Mouse (Mus musculus) CH12.LX (cell line): Measurements from ENCODE around the gene Rab10. TPM values are rescaled to one million over a fixed set of nuclear protein-coding genes. Genes with fewer than 3 reads are reported as not detected.
A peak's percentile ranks its signal among the peaks of the same experiment; 100 is the strongest.

Experiments
- DNase-seq: peaks from one replicate; pipeline ENCODE4 v3.0.0-alpha.2; 2013; ENCODE audit errors: extremely low read depth
- H3K27ac ChIP-seq: 2 replicates; pipeline ENCODE4 v1.5.1; 2012; ENCODE audit warnings: low read depth, mild to moderate bottlenecking, control low read depth, moderate library complexity; ENCODE audit not compliant: insufficient read depth
- H3K27me3 ChIP-seq: replicated peaks from 2 replicates; pipeline ENCODE3; 2012; ENCODE audit warnings: inconsistent platforms
- H3K36me3 ChIP-seq, 2 experiments: replicated peaks in 1 of 2; 2 replicates each; pipeline versions ENCODE3 to v1.6.1; 2012; ENCODE audit warnings: inconsistent platforms in 1 of 2, low read length in 1 of 2, mild to moderate bottlenecking in 1 of 2, mixed read lengths in 1 of 2, moderate library complexity in 1 of 2; ENCODE audit not compliant: control insufficient read depth in 1 of 2, insufficient read depth in 1 of 2
- H3K4me1 ChIP-seq, 2 experiments: 2 replicates each; pipeline ENCODE4 v1.6.1; 2012; ENCODE audit warnings: inconsistent platforms in 1 of 2, moderate library complexity in 1 of 2; ENCODE audit not compliant: insufficient read depth in 2 of 2, control insufficient read depth in 1 of 2
- H3K4me2 ChIP-seq: 2 replicates; pipeline ENCODE4 v1.6.1; 2012; ENCODE audit warnings: low read depth, mild to moderate bottlenecking, control low read depth; ENCODE audit not compliant: poor library complexity, insufficient read depth, severe bottlenecking
- H3K4me3 ChIP-seq, 3 experiments: fragments of 150-350 bp in 1 of 3; sonication (generic) in 1 of 3; replicated peaks in 1 of 3; 2 replicates each; pipeline versions ENCODE3 to v1.5.1; 2011 to 2012; ENCODE audit warnings: low read depth in 2 of 3, low read length in 2 of 3, mild to moderate bottlenecking in 2 of 3, moderate library complexity in 2 of 3, control low read depth in 1 of 3, improper control_type of control experiment in 1 of 3, inconsistent platforms in 1 of 3, mixed read lengths in 1 of 3; ENCODE audit not compliant: poor library complexity in 1 of 3
- H3K79me2 ChIP-seq: replicated peaks from 2 replicates; pipeline ENCODE4 v1.6.1; 2012; ENCODE audit warnings: mild to moderate bottlenecking, moderate library complexity; ENCODE audit not compliant: control insufficient read depth, poor library complexity, insufficient read depth, severe bottlenecking; ENCODE audit errors: extremely low read depth
- H3K9ac ChIP-seq: 2 replicates; pipeline ENCODE4 v1.6.1; 2012; ENCODE audit warnings: low read depth, mild to moderate bottlenecking, control low read depth, moderate library complexity; ENCODE audit not compliant: insufficient read depth
- H3K9me3 ChIP-seq: replicated peaks from 2 replicates; pipeline ENCODE3; 2012; ENCODE audit warnings: low read length, inconsistent platforms, mixed read lengths
- BHLHE40 ChIP-seq: IDR thresholded peaks from 2 replicates; pipeline ENCODE4 v1.6.1; 2011; ENCODE audit warnings: mild to moderate bottlenecking, low read depth, low read length, improper control_type of control experiment
- CHD2 ChIP-seq: IDR thresholded peaks from 2 replicates; pipeline ENCODE4 v1.6.1; 2011; ENCODE audit warnings: low read length, improper control_type of control experiment
- CTCF ChIP-seq, 2 experiments: IDR thresholded peaks in 1 of 2; conservative IDR thresholded peaks in 1 of 2; 2 replicates each; pipeline ENCODE4 v1.5.1; 2011 to 2012; ENCODE audit warnings: low read depth in 2 of 2, low read length in 2 of 2, improper control_type of control experiment in 1 of 2, inconsistent platforms in 1 of 2, mild to moderate bottlenecking in 1 of 2, moderate library complexity in 1 of 2
- E2F4 ChIP-seq: IDR thresholded peaks from 2 replicates; pipeline ENCODE4 v1.6.1; 2011; ENCODE audit warnings: low read depth, low read length, improper control_type of control experiment; ENCODE audit not compliant: insufficient replicate concordance
- ELF1 ChIP-seq: IDR thresholded peaks from 2 replicates; pipeline ENCODE4 v1.6.1; 2014; ENCODE audit warnings: low read depth, mild to moderate bottlenecking, inconsistent platforms, low read length, improper control_type of control experiment
- EP300 ChIP-seq: IDR thresholded peaks from 2 replicates; pipeline ENCODE4 v1.6.1; 2011; ENCODE audit warnings: low read length, improper control_type of control experiment
- GABPA ChIP-seq: IDR thresholded peaks from 2 replicates; pipeline ENCODE4 v1.6.1; 2012; ENCODE audit warnings: low read depth, low read length, improper control_type of control experiment, inconsistent platforms; ENCODE audit not compliant: insufficient replicate concordance
- HCFC1 ChIP-seq: IDR thresholded peaks from 2 replicates; pipeline ENCODE4 v1.6.1; 2012; ENCODE audit warnings: low read depth, mild to moderate bottlenecking, inconsistent platforms, low read length, improper control_type of control experiment
- IRF4 ChIP-seq: IDR thresholded peaks from 2 replicates; pipeline ENCODE4 v1.6.1; 2014; ENCODE audit warnings: low read depth, mild to moderate bottlenecking, inconsistent platforms, low read length, improper control_type of control experiment
- JUN ChIP-seq: IDR thresholded peaks from 2 replicates; pipeline ENCODE4 v1.6.1; 2011; ENCODE audit warnings: low read depth, mild to moderate bottlenecking, low read length, improper control_type of control experiment, moderate library complexity; ENCODE audit not compliant: insufficient read depth
- JUND ChIP-seq: conservative IDR thresholded peaks from 2 replicates; pipeline ENCODE4 v1.6.1; 2011; ENCODE audit warnings: low read depth, low read length, improper control_type of control experiment
- KAT2A ChIP-seq: IDR thresholded peaks from 2 replicates; pipeline ENCODE4 v1.6.1; 2012; ENCODE audit warnings: low read length, improper control_type of control experiment, inconsistent platforms; ENCODE audit not compliant: insufficient replicate concordance
- MAX ChIP-seq: IDR thresholded peaks from 2 replicates; pipeline ENCODE4 v1.6.1; 2011; ENCODE audit warnings: low read length, improper control_type of control experiment
- MAZ ChIP-seq: IDR thresholded peaks from 2 replicates; pipeline ENCODE4 v1.6.1; 2012; ENCODE audit warnings: low read depth, mild to moderate bottlenecking, inconsistent platforms, low read length, improper control_type of control experiment, moderate library complexity
- MYC ChIP-seq: IDR thresholded peaks from 2 replicates; pipeline ENCODE4 v1.6.1; 2011; ENCODE audit warnings: low read depth, mild to moderate bottlenecking, improper control_type of control experiment, low read length
- NELFE ChIP-seq: IDR thresholded peaks from 2 replicates; pipeline ENCODE4 v1.6.1; 2011; ENCODE audit warnings: low read depth, low read length, improper control_type of control experiment
- NRF1 ChIP-seq: IDR thresholded peaks from 2 replicates; pipeline ENCODE4 v1.6.1; 2014; ENCODE audit warnings: low read depth, mild to moderate bottlenecking, inconsistent platforms, low read length, improper control_type of control experiment, moderate library complexity
- POLR2A ChIP-seq: IDR thresholded peaks from 2 replicates; pipeline ENCODE4 v1.6.1; 2011; ENCODE audit warnings: low read depth, mild to moderate bottlenecking, improper control_type of control experiment, low read length
- POLR2AphosphoS2 ChIP-seq: IDR thresholded peaks from 2 replicates; pipeline ENCODE4 v1.6.1; 2011; ENCODE audit warnings: low read depth, low read length, improper control_type of control experiment
- RAD21 ChIP-seq: IDR thresholded peaks from 2 replicates; pipeline ENCODE4 v1.6.1; 2011; ENCODE audit warnings: low read depth, mild to moderate bottlenecking, low read length, improper control_type of control experiment, moderate library complexity
- RCOR1 ChIP-seq: conservative IDR thresholded peaks from 2 replicates; pipeline ENCODE4 v1.6.1; 2012; ENCODE audit warnings: low read depth, mild to moderate bottlenecking, inconsistent platforms, low read length, improper control_type of control experiment
- UBTF ChIP-seq: IDR thresholded peaks from 2 replicates; pipeline ENCODE4 v1.6.1; 2012; ENCODE audit warnings: low read depth, mild to moderate bottlenecking, inconsistent platforms, low read length, improper control_type of control experiment, moderate library complexity
- USF1 ChIP-seq: IDR thresholded peaks from 2 replicates; pipeline ENCODE4 v1.6.1; 2014; ENCODE audit warnings: low read depth, mild to moderate bottlenecking, inconsistent platforms, low read length, improper control_type of control experiment
- ZMIZ1 ChIP-seq: IDR thresholded peaks from 2 replicates; pipeline ENCODE4 v1.6.1; 2012; ENCODE audit warnings: low read depth, mild to moderate bottlenecking, inconsistent platforms, low read length, improper control_type of control experiment
- ZNF384 ChIP-seq: IDR thresholded peaks from 2 replicates; pipeline ENCODE4 v1.6.1; 2012; ENCODE audit warnings: low read depth, low read length, improper control_type of control experiment, inconsistent platforms
- dilution Hi-C: fragments of 300-500 bp; cut with MboI; formaldehyde crosslinking; loops from 2 replicates; pipeline ENCODE4 v1.14.3; 2020; ENCODE audit warnings: low sequenced_read_pairs; ENCODE audit not compliant: extremely low pct_unique_long_range_greater_than_20kb, extremely low pct_ligation_motif_present
- in situ Hi-C: fragments of 300-500 bp; cut with MboI; formaldehyde crosslinking; loops from 3 replicates; pipeline ENCODE4 v1.14.3; 2019; ENCODE audit warnings: low sequenced_read_pairs, low pct_ligation_motif_present, low pct_unique_long_range_greater_than_20kb, mixed read lengths
- polyA plus RNA-seq: library from polyadenylated mRNA; unstranded; fragments of >175 nt; gene quantifications from 2 replicates; pipeline ENCODE4 v1.2.1, GENCODE M21; 2012; ENCODE audit warnings: low read depth; ENCODE audit not compliant: insufficient read length
- total RNA-seq, 2 experiments: library from RNA; depleted of rRNA; stranded (reverse); fragments of 300-350 nt in 1 of 2; fragments of >200 nt in 1 of 2; gene quantifications; 2 replicates each; pipeline ENCODE4 v1.2.3; 2012 to 2014

Rab10 gene
- total and polyA plus RNA-seq, 3 experiments: 60.1 to 111 (median 91.8) TPM

DNA sequence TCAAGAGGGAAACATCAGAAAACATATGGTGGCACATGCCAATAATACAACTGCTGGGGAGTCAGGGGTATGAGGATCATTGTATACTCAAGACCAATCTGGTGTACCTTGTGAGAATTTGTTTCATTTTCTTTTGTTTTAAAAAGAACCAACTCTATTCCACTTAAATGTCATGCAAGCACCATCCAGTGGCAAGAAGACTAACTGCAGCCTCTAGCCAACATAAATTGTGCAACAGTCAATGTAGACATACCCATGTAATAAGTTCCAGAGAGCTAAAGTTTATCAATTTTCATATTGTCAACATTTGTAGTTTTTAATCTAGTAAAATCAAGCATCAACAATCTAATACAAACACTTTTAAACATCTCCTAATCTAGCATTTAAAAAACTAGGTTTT is 39.0 kb downstream of the Rab10 start:
- in situ Hi-C loops: no loop called here
- no peaks in the 10 kb centered on the region for H3K27me3 ChIP-seq
- H3K4me1 ChIP-seq: 0 out of 4 replicates have a peak, but pooled peaks cover 0 to 2% of the 10 kb centered on the region in 2 experiments
- H3K9ac ChIP-seq: no peak overlapping the region
- TF ChIP-seq CTCF (conservative IDR thresholded peaks at IDR 0.05 in 1 of 2, IDR thresholded peaks at IDR 0.05 in 1 of 2; ENCODE audit: low read depth in 2 of 2, low read length in 2 of 2): 0 out of 4 replicates have a peak, but pooled peaks of 1 of the 2 experiments have one; percentile 6
- no peak for TF ChIP-seq RCOR1
- dilution Hi-C loops: no loop called here
- H3K36me3 ChIP-seq: peaks cover 0 to 28% of the 10 kb centered on the region in 2 experiments
- H3K79me2 ChIP-seq: peaks cover 61% of the 10 kb centered on the region
- H3K9me3 ChIP-seq: peaks cover 3% of the 10 kb centered on the region
- no peak overlapping the region for H3K4me2 ChIP-seq
- DNase-seq: no peak
- no peak overlapping the region for H3K27ac ChIP-seq
- H3K4me3 ChIP-seq: no peak overlapping the region

GRCm38 (mm10) chr12:3267397-3267796 is 42.4 kb downstream of the Rab10 start:
- peaks cover 64% of the 10 kb centered on the region for H3K79me2 ChIP-seq

GRCm38 (mm10) chr12:3265188-3265587 is 44.6 kb downstream of the Rab10 start:
- no peak overlapping the region for H3K4me3 ChIP-seq
- H3K4me1 ChIP-seq: peaks cover 0 to 7% of the 10 kb centered on the region in 2 experiments; a peak in 2 of 4 replicates
- no peaks in the 10 kb centered on the region for H3K27me3 ChIP-seq
- H3K36me3 ChIP-seq: peaks cover 19 to 47% of the 10 kb centered on the region in 2 experiments
- peaks cover 53% of the 10 kb centered on the region for H3K79me2 ChIP-seq
- H3K9me3 ChIP-seq: no peaks in the 10 kb centered on the region
- TF ChIP-seq ZNF384: no peak
- no peak for TF ChIP-seq POLR2A
- TF ChIP-seq NELFE: no peak
- TF ChIP-seq GABPA: no peak
- no peak for TF ChIP-seq ELF1
- no peak for TF ChIP-seq UBTF
- TF ChIP-seq HCFC1: no peak
- TF ChIP-seq JUND: no peak
- TF ChIP-seq POLR2AphosphoS2: no peak
- no peak for TF ChIP-seq USF1
- TF ChIP-seq E2F4: no peak
- TF ChIP-seq CTCF (conservative IDR thresholded peaks at IDR 0.05 in 1 of 2, IDR thresholded peaks at IDR 0.05 in 1 of 2; ENCODE audit: low read depth in 2 of 2, low read length in 2 of 2): no peak
- TF ChIP-seq RAD21: no peak
- no peak for TF ChIP-seq RCOR1
- no peak for TF ChIP-seq NRF1
- dilution Hi-C loops: no loop called here
- no peak overlapping the region for H3K27ac ChIP-seq
- H3K9ac ChIP-seq: no peak overlapping the region
- DNase-seq: no peak
- in situ Hi-C loops: no loop called here
- H3K4me2 ChIP-seq: no peak overlapping the region

More at GRCm38 (mm10) chr12:3267397-3267796, 42.4 kb downstream of the Rab10 start:
- no peak overlapping the region for H3K9ac ChIP-seq
- no peak overlapping the region for H3K4me2 ChIP-seq
- peaks cover 3% of the 10 kb centered on the region for H3K9me3 ChIP-seq
- H3K36me3 ChIP-seq: peaks cover 8 to 42% of the 10 kb centered on the region in 2 experiments
- H3K4me3 ChIP-seq: no peak overlapping the region
- DNase-seq: no peak
- no peak overlapping the region for H3K27ac ChIP-seq
- in situ Hi-C loops: no loop called here
- TF ChIP-seq HCFC1: no peak
- TF ChIP-seq MAX: no peak
- no peak for TF ChIP-seq MAZ
- TF ChIP-seq NRF1: no peak
- TF ChIP-seq RAD21: no peak
- TF ChIP-seq UBTF: no peak
- no peak for TF ChIP-seq ZMIZ1
- no peak for TF ChIP-seq MYC
- no peak for TF ChIP-seq EP300
- no peak for TF ChIP-seq KAT2A
- TF ChIP-seq E2F4: no peak
- TF ChIP-seq JUN: no peak
- no peak for TF ChIP-seq IRF4
- TF ChIP-seq CHD2: no peak
- no peak for TF ChIP-seq USF1
- no peak for TF ChIP-seq ELF1
- TF ChIP-seq POLR2A: no peak
- no peak for TF ChIP-seq BHLHE40
- TF ChIP-seq POLR2AphosphoS2: no peak
- no peaks in the 10 kb centered on the region for H3K27me3 ChIP-seq
- peaks cover 0 to 7% of the 10 kb centered on the region in 2 experiments; a peak in 2 of 4 replicates for H3K4me1 ChIP-seq
- dilution Hi-C loops: no loop called here
